Mouse (Mus musculus) ovary, postnatal 36 days (tissue): ENCODE results near the gene Rabep2.
"Not testable (repeated sequence)": the region's sequence is repeated elsewhere in the genome, so short reads cannot be mapped to it uniquely, and the experiment has no call there.

ENCODE experiments used
- DNase-seq: peaks from one replicate; pipeline ENCODE4 v3.0.0; 2022; ENCODE audit warnings: low spot score, mixed read lengths

The Rabep2 gene

GRCm38 (mm10) chr7:126428631-126429502 lies at the start of gene Rabep2:
Gene Rabep2 (plus strand): TSS chr7:126428759.
- peak; percentile 98 for DNase-seq

- no peak for DNase-seq
These were observed 45.0 kb upstream of the Rabep2 start for GRCm38 (mm10) chr7:126383565-126383964.

GRCm38 (mm10) chr7:126388185-126388584 lies 40.4 kb upstream of the Rabep2 start:
- DNase-seq: no peak

GRCm38 (mm10) chr7:126392086-126392884 lies 36.3 kb upstream of the Rabep2 start:
- DNase-seq: not testable (repeated sequence)

- DNase-seq: peak; percentile 90
These were observed 32.0 kb upstream of the Rabep2 start, which contains the start of gene Nfatc2ip for GRCm38 (mm10) chr7:126396298-126397119. Gene Nfatc2ip (minus strand): TSS chr7:126396737.

- DNase-seq: no peak
These were observed 31.3 kb upstream of the Rabep2 start for GRCm38 (mm10) chr7:126397221-126397620.

GRCm38 (mm10) chr7:126397822-126398221 lies 30.7 kb upstream of the Rabep2 start:
- DNase-seq: no peak

- DNase-seq: peak; percentile 79
These were observed 29.0 kb upstream of the Rabep2 start for GRCm38 (mm10) chr7:126399548-126399947.

GRCm38 (mm10) chr7:126402518-126402917 lies 26.0 kb upstream of the Rabep2 start:
- DNase-seq: not testable (repeated sequence)

- no peak for DNase-seq
These were observed 19.9 kb upstream of the Rabep2 start for GRCm38 (mm10) chr7:126408686-126409085.

- DNase-seq: peak; percentile 36
These were observed 17.5 kb upstream of the Rabep2 start for GRCm38 (mm10) chr7:126411061-126411460.

GRCm38 (mm10) chr7:126414725-126415124 lies 13.8 kb upstream of the Rabep2 start, which contains the start of gene Cd19:
Gene Cd19 (minus strand): TSS chr7:126414889.
- no peak for DNase-seq

GRCm38 (mm10) chr7:126416615-126417014 lies 11.9 kb upstream of the Rabep2 start:
- DNase-seq: no peak

- no peak for DNase-seq
These were observed 11.5 kb upstream of the Rabep2 start for GRCm38 (mm10) chr7:126417045-126417444.

- no peak for DNase-seq
These were observed 11.0 kb upstream of the Rabep2 start for GRCm38 (mm10) chr7:126417606-126418005.

GRCm38 (mm10) chr7:126418496-126418895 lies 10.1 kb upstream of the Rabep2 start:
- DNase-seq: no peak

- DNase-seq: no peak
These were observed 6.8 kb upstream of the Rabep2 start for GRCm38 (mm10) chr7:126421756-126422155.

GRCm38 (mm10) chr7:126424161-126424560 lies 4.4 kb upstream of the Rabep2 start:
- DNase-seq: no peak

GRCm38 (mm10) chr7:126427323-126427860 lies 1.2 kb upstream of the Rabep2 start:
- no peak for DNase-seq

- no peak for DNase-seq
These were observed 405 bp upstream of the Rabep2 start for GRCm38 (mm10) chr7:126428154-126428553.

- no peak for DNase-seq
These were observed 942 bp downstream of the Rabep2 start for GRCm38 (mm10) chr7:126429503-126429898.

- no peak for DNase-seq
These were observed 1.6 kb downstream of the Rabep2 start for GRCm38 (mm10) chr7:126430167-126430566.
